Mouse (Mus musculus) embryonic fibroblast, embryonic 13.5 days (primary cell): ENCODE measurements at regions not wholly inside any gene's neighbourhood (a gene's known extent, or its start where the extent isn't known, plus 50 kb on each side); places are given as distances from the start of the nearest gene placed in this dataset.
A peak's percentile ranks its signal among the peaks of the same experiment; 100 is the strongest.

Source experiments
- H3K27ac ChIP-seq: 2 replicates; pipeline ENCODE4 v1.5.1; 2012; ENCODE audit warnings: low read length, control low read depth, inconsistent platforms; ENCODE audit not compliant: insufficient read depth
- H3K4me1 ChIP-seq: 2 replicates; pipeline ENCODE4 v1.6.1; 2011; ENCODE audit warnings: low read length; ENCODE audit not compliant: control insufficient read depth, insufficient read depth
- H3K4me3 ChIP-seq: 2 replicates; pipeline ENCODE4 v1.5.1; 2011; ENCODE audit warnings: mild to moderate bottlenecking, control low read depth, low read length; ENCODE audit not compliant: insufficient read depth
- CTCF ChIP-seq: IDR thresholded peaks from 2 replicates; pipeline ENCODE4 v1.5.1; 2011; ENCODE audit warnings: mild to moderate bottlenecking, control low read depth, low read length, moderate library complexity, borderline replicate concordance; ENCODE audit not compliant: insufficient read depth
- POLR2A ChIP-seq: IDR thresholded peaks from 2 replicates; pipeline ENCODE4 v1.6.1; 2011; ENCODE audit warnings: low read depth, mild to moderate bottlenecking, control low read depth, low read length, moderate library complexity

GRCm38 (mm10) chr16:30665881-30666280, 66.4 kb downstream of the Fam43a start:
- Histone ChIP-seq H3K4me1 (peaks cover 2% of the 10 kb centered on the region; the same call in 1 of the 2 replicates), H3K27ac (no peak overlapping the region), H3K4me3 (no peak overlapping the region)
- no peak for TF ChIP-seq POLR2A
- TF ChIP-seq CTCF: no peak

DNA sequence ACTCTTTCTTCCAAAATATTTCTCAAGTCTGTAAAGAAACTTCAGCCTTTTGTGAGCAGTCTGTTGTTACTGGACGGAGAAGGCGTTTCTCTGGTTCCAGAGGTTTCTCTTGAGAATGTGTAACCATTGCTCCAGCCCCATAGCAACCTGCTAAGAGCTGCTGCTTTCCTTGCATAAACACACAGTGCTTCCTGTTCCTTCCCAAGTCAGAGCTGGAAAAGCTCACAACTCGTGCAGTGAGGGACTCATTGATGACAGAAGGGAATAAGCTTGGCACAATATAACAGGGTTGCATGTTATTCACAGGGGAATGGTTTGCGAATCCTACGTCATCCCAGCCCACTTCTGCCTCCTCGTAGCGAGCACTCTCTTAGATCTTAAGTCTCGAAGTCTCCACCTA, 70.4 kb downstream of the Fam43a start:
- H3K27ac ChIP-seq: no peak overlapping the region
- H3K4me3 ChIP-seq: no peak overlapping the region
- no peaks in the 10 kb centered on the region for H3K4me1 ChIP-seq
- TF ChIP-seq POLR2A: no peak
- TF ChIP-seq CTCF: no peak

DNA sequence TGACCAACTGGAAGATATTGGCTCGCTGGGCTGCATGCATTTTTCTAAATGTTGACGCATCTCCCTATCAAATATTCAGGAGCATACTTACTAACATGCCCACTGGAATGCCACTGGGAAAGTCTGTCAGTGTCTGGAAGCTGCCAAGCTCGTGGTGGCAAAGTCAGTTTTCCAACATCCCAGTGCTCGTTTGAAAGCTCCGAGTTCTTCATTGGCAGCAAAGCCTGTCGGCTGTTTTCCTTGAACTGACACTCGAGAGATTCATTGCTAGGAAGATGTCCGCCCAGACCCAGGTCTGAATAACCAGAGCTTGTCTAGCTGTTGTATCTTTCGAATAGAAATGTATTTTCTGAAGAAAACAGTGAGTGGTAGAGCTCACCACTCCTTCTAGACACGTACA, 72.1 kb downstream of the Fam43a start:
- Histone ChIP-seq H3K4me3 (no peak overlapping the region), H3K27ac (no peak overlapping the region), H3K4me1 (no peaks in the 10 kb centered on the region; the same call in 1 of the 2 replicates)
- TF ChIP-seq CTCF: no peak
- no peak for TF ChIP-seq POLR2A

DNA sequence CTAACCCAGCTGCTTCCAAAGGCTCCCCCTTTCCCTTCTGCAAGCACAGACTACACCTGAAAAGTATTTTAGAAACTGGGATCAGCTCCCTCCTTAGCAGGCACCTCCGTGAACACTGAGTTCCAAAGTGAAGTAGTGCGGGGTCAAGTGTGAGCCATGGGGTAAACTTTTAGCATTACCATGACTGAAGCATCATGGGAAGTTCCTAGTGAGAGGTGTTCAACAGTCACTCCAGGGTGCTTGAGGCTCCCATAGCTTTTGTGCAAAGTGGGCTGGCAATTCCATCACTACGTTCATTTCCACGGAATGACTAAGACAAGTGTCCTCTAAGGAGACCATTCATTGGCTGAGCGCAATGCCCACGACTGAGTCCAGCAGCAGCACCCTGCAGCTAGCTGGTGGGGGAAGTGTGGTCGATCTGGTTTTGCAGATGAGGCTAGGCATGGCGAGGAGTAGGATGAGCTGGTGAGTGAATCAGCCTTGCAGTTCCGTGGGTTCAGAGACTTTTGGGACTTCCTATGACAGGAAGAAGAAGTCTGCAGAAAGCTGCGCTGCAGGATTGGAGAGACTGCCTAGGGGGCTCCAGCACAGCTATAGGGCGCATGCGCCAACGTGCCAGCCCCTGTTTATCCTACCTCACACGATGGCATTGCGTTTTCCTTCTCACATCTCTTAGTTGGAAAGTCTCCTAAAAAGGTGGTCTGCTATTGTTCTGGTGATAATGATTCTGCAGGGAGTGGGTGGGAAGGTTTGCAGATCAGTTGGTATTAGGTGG, 73.4 kb downstream of the Fam43a start:
- no peak for TF ChIP-seq CTCF
- TF ChIP-seq POLR2A: no peak

DNA sequence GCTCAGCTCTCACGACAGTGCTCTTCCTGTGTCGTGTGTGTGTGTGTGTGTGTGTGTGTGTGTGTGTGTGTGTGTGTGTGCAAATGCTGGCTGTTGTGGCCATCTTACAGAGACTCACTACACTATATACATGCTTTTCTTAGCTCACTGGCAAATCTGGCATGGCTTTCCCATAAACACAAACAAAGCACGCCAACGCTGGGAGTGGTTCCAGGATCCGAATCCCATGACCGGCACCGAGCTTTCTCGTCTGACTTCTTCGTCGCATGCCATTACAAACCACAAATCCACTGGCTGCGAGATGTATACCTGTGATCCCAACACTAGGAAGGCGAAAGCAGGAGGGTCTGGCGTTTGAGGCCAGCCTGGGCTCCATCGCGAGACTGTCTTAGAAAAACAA, 74.1 kb downstream of the Fam43a start:
- Histone ChIP-seq H3K4me3 (no peak overlapping the region), H3K4me1 (no peaks in the 10 kb centered on the region; the same call in 1 of the 2 replicates), H3K27ac (no peak overlapping the region)
- no peak for TF ChIP-seq CTCF
- TF ChIP-seq POLR2A: no peak

More for the DNA sequence above, 73.4 kb downstream of the Fam43a start:
- Histone ChIP-seq H3K27ac (no peak overlapping the region), H3K4me3 (no peak overlapping the region), H3K4me1 (no peaks in the 10 kb centered on the region; the same call in 1 of the 2 replicates)

- H3K27ac ChIP-seq: peak overlapping the region; percentile 31; the same call in 1 of the 2 replicates
- H3K4me1 ChIP-seq: no peaks in the 10 kb centered on the region; the same call in 1 of the 2 replicates
- no peak for TF ChIP-seq CTCF
- TF ChIP-seq POLR2A: no peak
- no peak overlapping the region for H3K4me3 ChIP-seq
Observed at GRCm38 (mm10) chr16:30675829-30676228, 76.3 kb downstream of the Fam43a start.

GRCm38 (mm10) chr16:30677016-30677415, 77.5 kb downstream of the Fam43a start:
- H3K27ac ChIP-seq: no peak overlapping the region
- no peak for TF ChIP-seq CTCF
- no peak for TF ChIP-seq POLR2A
- no peak overlapping the region for H3K4me3 ChIP-seq
- H3K4me1 ChIP-seq: no peaks in the 10 kb centered on the region; the same call in 1 of the 2 replicates

DNA sequence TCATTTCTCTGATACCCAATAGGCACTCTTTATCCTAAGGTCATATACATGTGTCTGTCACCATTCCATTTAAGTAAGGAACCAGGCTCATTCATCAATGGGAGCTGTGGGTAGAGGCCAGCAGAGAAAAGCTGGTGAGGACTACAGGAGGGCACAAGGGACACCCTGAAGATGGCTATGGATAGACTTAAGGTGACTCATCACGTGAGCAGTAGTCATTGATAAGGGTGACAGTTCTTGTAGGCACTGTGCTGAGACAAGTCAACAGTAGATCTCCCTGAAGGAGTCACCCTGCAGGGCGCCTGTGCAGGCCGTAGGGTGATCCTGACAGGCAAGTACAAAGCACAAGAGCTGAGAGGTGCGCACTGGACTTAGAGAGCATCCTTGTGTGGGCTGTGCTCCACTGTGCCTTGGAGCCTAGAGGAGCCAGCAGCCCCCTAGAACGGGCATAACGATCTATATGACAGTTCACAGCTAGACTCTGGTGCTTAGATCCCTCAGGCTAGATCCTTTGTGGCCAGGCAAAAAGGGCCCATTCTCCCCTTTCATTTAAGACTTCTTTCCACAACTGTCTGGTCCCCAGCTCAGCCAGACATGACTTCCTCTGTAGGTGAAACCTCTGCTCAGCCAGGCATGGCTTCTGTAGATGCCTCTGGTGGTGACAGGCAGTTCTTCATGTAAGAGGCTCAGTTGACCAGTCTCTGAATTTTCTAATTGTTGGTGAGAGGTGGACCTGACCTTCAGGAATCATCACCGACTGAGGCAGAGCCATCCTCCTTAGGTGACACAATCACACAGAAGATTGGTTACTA, 78.6 kb downstream of the Fam43a start:
- no peak overlapping the region for H3K27ac ChIP-seq
- TF ChIP-seq POLR2A: no peak
- TF ChIP-seq CTCF: no peak
- H3K4me1 ChIP-seq: no peaks in the 10 kb centered on the region; the same call in 1 of the 2 replicates
- no peak overlapping the region for H3K4me3 ChIP-seq

GRCm38 (mm10) chr16:30678708-30679492, 79.4 kb downstream of the Fam43a start:
- Histone ChIP-seq H3K4me3 (no peak overlapping the region), H3K27ac (no peak overlapping the region), H3K4me1 (no peaks in the 10 kb centered on the region; the same call in 1 of the 2 replicates)
- TF ChIP-seq POLR2A: no peak
- no peak for TF ChIP-seq CTCF

GRCm38 (mm10) chr16:30679493-30679811, 79.9 kb downstream of the Fam43a start:
- TF ChIP-seq POLR2A (no peak), CTCF (no peak)
- no peak overlapping the region for H3K4me3 ChIP-seq
- H3K27ac ChIP-seq: no peak overlapping the region
- no peaks in the 10 kb centered on the region; the same call in 1 of the 2 replicates for H3K4me1 ChIP-seq
